Mouse (Mus musculus): ENCODE results near the gene Slc11a1.
A peak's percentile ranks its signal among the peaks of the same experiment; 100 is the strongest.
"Not testable (repeated sequence)": the region's sequence is repeated elsewhere in the genome, so short reads cannot be mapped to it uniquely, and the experiment has no call there.

Gene Slc11a1

DNA sequence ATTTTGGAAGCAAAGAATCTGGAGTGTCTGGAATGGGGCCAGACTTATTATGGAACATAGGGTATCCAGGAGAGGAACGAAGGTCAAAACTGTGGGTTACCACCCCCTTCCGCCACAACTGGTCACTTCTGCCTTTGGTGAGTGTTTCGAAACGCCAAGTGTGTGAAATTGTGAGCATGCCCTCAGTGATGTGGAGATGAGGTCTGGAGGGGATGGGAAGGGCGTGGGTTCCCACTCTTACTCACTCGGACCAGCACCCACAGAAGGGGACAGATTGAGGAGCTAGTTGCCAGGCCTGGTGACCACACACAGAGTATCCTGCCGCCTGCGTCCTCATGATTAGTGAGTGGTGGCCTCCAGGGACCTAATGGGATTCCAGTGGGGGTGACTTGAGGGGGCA is at the start of gene Slc11a1:
Gene Slc11a1 (plus strand): TSS at position 216 of the 400 bp plus-strand sequence.
- no peak for DNase-seq

DNA sequence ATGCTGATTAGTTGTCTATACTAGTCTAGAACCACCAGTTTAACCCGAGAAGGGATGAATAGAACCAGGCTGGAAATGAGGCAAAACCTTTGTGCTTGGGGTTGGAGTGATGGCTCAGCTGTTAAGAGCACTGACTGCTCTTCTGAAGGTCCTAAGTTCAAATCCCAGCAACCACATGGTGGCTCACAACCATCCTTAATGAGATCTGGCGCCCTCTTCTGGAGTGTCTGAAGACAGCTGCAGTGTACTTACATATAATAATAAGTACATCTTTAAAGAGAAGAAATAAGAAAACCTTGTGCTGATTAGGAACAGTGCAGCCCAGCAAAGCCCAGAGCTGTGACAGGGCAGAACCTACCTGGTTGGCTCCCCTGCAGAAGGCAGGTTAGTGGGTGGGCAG is 48.1 kb upstream of the Slc11a1 start:
- not testable (repeated sequence) for DNase-seq

GRCm38 (mm10) chr1:74329899-74330431 is 45.0 kb upstream of the Slc11a1 start:
- peak; percentile 25 to 56 for DNase-seq

GRCm38 (mm10) chr1:74331046-74331681 is 43.8 kb upstream of the Slc11a1 start:
- peak in 1 of 2 experiments; percentile 21 for DNase-seq

GRCm38 (mm10) chr1:74332241-74332763 is 42.7 kb upstream of the Slc11a1 start:
- DNase-seq = peak; percentile 98 to 99

DNA sequence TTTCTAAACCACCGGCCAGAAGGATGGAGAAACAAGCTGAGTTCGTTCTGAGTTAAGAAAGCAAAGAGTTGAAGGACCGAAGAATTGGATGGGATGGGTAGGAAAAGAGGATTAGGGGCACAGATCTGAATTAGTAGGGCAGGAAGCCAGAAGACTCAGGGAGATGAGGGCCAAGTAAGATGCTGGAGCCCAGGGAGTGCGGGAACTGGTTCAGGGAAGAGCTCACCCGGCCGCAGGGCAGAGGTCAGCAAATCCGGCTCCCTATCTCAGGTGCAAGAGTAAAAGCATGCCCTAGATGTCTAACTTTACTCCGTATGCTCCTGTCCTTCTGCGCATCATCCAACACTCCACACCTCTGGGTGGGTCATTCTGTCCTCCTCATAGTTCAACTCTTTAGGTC is 42.1 kb upstream of the Slc11a1 start:
- no peak for DNase-seq

DNA sequence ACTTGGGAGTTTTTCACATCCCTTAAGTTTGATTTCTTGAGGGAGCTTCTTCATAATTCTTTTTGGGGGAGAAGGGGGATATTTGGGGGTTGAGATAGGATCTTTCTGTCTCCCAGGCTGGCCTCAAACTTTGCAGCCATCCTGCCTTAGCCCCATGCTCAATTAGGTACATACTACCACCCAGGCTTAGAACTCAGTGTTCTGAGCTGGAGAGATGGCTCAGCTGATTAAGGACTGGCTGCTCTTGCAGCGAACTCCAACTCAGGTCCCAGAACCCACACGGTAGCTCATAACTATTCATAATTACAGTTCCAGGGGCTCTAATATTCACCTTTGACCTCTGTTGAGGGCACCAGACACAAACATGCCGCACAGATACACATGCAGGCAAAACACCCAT is 40.4 kb upstream of the Slc11a1 start:
- DNase-seq = no peak

- DNase-seq = no peak
Measured at GRCm38 (mm10) chr1:74335033-74335432, 40.0 kb upstream of the Slc11a1 start.

DNA sequence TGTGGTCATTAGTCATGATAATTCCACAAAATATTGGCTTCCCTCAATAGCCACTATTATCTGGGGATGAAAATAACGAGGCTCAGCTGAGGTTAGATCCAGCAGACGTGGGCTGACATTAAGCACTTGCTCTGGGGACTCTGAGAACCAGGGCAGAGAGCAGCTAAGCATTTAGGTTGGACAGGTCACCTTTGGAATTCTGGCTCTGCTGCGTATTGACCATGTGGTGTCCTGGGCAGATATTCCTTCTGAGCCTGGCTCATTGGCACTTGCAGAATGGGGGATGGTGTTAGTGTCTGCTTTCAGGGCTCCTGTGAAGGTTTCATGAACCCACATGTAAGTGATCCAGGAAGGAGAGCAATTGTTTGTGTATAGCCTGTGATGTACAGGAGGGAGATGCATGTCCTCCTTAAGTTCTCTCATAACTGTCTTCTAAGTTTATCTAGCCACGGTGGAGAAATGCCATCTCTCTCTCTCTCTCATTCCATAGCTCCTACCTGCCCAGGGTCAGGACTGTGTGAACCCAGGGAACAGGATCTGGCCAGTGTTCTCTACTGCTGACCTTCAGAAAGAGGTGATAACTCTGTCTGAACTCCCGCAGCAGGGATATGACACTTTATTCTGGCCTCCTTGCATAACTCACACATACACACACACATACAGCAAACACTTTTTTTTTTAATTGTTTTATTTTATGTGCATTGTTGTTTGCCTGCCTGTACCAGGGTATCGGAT is 39.4 kb upstream of the Slc11a1 start:
- DNase-seq = peak in 1 of 2 experiments; percentile 56

DNA sequence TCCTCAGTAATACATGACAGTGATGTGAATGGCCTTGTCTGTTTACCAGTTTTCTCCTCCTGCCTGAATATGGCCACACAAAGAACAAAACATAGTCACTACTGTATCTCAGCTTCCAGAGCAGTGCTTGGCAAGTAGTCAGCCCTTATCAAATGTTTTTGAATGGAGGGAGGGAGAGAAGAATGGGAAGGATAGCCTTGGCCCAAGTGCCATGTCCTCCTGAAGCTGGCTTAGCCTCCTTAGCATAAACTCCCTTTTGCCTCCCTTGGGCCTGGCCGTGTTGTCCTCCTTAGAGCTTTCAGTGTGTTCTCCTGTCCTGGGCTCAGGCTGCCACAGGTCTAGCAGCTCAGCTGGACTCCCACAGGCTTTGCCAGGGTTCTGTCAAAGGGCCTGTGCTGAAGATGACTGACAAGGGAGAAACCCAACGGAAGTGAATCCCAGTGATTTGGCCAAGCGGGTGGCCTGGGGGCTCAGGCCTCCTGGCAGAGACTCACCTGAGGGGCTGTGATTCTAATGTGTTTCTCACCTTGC is 37.7 kb upstream of the Slc11a1 start:
- no peak for DNase-seq

GRCm38 (mm10) chr1:74338013-74338412 is 37.0 kb upstream of the Slc11a1 start:
- no peak for DNase-seq

GRCm38 (mm10) chr1:74338626-74339025 is 36.4 kb upstream of the Slc11a1 start:
- no peak for DNase-seq

- no peak for DNase-seq
Measured at GRCm38 (mm10) chr1:74339917-74340316, 35.1 kb upstream of the Slc11a1 start.

- DNase-seq = peak; percentile 83 to 85
Measured at GRCm38 (mm10) chr1:74340361-74340764, 34.6 kb upstream of the Slc11a1 start.

GRCm38 (mm10) chr1:74340992-74341391 is 34.0 kb upstream of the Slc11a1 start:
- DNase-seq = not testable (repeated sequence)

DNA sequence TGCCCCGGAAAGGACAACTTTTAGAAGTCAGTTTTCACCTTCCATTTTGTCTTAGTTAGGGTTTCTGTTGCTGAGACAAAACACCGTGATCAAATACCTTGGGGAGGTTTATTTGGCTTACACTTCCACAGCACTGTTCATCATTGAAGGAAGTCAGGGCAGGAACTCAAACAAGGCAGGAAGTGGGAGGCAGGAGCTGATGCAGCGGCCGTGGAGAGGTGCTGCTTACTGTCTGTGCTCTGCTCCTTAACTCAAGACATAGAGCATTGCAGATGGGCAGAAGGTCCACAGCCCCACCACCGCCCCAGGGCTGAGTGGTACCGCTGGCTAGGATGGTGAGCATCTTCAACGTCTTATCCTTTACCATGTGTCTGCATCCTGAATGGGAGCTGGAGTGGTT is 33.1 kb upstream of the Slc11a1 start:
- no peak for DNase-seq

- DNase-seq = no peak
Measured at GRCm38 (mm10) chr1:74342308-74342707, 32.7 kb upstream of the Slc11a1 start.

GRCm38 (mm10) chr1:74343161-74343560 is 31.8 kb upstream of the Slc11a1 start:
- DNase-seq = peak; percentile 66 to 72

DNA sequence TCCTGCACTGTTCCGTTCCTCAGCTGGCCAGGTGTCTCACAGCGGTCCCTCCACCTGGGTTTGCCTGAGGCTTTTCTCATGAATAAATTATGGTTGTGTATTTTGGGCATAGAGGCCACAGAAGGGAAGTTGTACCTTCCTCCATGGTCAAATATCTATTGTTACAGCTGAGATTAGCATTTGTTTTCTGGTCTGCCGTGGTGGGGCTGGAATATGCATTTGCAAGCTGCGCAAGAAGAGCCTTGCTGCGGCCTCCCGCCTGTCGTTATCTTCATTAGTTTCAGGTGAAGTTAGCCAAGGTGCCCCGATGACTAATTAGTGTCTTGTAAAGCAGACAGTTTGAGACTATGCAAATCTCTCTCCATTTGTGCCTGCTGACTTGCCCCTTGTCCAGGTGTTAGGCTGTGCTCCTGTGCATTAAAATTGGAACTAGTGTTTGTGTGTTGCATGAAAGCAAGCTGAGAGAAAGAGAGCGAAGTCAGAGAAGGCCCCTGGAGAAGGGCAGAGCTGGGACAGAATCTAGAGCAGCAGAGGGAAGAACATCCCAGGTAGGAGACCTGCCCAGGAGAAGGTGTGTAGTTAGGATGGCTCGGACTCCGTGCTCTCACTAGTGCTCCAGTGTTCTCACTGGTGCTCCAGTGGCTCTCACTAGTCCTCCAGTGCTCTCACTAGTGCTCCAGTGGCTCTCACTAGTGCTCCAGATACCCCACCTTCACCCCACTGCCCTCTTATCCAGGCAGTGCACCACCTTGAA is 30.7 kb upstream of the Slc11a1 start:
- DNase-seq = no peak

DNA sequence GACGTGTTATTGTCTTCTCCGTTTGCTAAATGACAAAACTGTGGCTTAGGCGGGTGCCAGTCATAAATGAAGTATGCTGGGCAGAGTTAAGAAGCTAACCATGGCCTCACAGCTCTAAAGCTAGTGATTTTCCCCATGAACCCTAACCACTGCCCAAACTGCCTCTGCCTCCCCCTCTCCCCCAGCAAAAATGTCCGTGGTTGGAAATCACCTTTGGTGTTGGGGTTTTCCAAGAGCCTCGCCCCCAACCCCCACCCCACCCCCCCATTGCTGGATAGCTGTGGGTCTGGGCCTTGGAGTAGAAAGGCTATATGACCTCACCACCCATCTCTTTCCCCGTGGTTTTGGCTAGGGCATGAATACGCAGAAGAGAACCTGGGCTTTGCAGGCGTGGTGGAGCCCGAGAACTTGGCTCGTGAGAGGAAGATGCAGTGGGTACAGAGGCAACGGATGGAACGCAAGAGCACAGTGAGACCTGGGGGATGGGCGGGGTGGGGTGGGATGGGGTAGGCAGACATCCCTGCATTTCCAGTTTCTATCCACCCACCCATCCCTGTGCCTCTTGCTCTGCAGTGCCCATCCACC is 23.7 kb upstream of the Slc11a1 start:
- DNase-seq = no peak

DNA sequence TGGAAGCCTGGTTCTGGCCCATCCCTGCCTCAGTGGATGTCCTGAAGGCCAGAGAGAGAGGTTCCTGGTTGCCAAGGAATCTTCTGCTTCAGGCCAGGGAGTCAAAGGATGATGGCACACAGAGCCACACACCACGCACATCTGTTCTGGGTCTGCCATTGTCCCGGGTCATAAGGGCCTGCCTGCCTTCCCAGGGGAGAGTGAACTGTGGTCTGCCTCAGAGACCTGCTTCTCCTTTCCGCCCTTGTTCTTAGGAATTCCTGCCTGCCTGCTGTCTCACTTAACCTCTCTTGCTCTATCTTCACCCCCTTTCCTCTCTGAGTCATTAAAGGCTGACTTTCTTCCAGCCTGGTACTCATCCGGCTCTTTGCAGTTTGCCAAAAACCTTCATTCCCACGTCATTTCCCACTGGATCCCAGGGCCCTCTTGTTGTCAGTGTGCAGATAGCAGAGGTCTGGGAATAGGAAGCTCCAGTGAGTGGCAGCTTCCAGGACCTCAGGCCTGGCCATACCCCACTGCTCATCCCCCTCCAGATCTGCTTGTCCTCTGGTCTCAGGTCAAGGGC is 22.4 kb upstream of the Slc11a1 start:
- DNase-seq = no peak
